Mouse (Mus musculus): ENCODE measurements at regions not wholly inside any gene's neighbourhood (a gene's known extent, or its start where the extent isn't known, plus 50 kb on each side); places are given as distances from the start of the nearest gene placed in this dataset.

DNA sequence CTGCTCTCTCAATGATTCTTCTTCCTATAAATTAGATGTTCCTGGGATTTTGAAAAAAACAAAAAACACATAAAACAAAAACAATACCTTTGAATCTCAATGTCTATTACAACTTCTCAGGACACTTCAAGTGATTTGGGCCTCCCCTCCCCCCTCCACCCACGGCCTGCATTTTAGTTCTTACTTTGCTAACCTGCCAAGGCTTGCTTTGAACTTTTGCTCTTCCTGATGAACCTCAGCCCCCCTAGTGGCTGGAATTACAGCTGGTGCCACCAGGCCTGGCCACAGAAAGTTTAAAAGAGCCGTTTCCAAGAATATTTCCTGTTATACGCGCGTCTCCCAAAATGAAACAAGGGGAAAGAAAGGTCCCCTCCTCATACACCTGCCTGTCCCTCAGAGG, 253.4 kb downstream of the Ajap1 start:
- no peak for DNase-seq (ENCODE audit: extremely low spot score in 1 of 2, low spot score in 1 of 2)

DNA sequence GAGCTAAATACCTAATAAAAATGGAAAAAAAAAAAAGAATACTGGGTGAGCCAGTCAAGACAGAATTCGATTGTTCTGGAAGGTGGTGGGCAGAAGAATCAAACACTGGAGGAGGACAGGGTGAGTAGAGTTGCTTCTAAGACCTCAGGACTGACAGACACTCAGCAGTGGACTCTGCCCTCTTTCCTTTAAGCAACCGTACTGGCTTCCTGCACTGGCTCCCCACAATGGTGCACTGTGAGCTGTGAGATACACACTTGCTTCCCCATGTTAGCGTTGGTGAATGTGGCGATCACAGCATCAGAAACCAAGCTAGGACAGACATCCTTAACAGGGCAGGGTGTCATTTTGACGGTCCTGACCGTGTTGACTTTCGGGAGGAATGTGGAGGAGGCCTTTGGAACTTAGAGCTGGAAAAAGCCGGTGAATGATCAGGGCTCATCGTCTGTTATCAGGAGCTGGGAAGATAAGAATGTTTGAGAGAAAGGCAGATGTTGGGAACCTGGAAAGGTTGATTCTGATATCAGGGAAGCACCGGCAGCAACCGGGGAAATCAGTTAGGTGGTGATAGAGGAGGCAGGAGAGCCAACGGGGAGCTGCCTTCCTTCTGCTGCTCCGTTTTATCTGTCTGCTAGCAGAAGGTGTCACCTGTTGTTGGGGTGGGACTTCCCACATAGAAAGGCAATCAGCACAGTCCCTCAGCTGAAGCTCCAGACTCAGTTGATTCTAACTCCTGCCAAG, 254.8 kb downstream of the Ajap1 start:
- no peak for DNase-seq (ENCODE audit: extremely low spot score in 1 of 2, low spot score in 1 of 2)

DNA sequence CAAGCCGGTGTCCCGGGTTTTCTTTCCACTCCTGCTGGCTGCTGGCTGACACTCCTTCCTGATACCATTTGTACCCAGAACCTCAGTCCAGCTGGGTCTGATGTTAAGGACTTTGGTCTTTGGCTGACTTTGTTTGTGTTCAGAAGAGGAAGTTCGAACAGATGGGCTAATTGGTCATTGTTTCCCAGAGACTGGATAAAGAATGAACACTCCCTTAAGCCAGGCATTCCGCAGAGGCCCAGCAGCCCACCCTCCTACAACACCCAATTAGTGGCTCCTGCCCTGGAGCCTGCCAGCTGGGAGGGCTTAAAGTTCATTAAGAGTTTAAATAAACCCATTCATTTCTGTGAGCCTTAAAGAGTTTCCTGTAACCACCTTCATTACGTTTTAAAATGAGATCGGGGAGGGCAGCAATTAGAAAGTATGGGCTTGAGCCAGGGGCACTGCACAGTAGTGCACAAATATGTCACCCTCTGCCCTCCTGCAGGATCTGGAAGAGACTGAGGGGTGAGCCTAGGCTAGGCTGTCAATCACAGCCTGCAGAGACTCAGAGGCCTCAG, 257.9 kb downstream of the Ajap1 start:
- no peak for DNase-seq (ENCODE audit: extremely low spot score in 1 of 2, low spot score in 1 of 2)

DNA sequence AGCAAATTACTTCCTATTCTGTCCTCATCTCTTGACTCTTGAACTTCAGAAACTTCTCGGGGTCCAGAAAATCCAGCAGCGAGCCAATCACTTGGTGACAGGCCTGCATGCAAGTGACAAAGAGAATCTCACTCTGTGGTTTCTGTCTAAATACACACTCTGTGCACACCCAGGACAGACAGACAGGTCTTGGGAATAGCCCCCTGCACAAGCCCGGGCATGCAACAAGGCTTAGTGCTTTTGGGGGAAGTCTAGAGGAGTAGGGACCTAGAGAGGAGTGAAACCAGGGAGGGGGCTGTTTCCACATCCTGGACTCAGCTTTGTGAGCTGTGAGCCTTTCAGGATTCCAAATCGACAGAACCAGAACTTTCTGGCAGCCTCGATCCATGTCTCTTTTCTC, 259.6 kb downstream of the Ajap1 start:
- no peak for DNase-seq (ENCODE audit: extremely low spot score in 1 of 2, low spot score in 1 of 2)

DNA sequence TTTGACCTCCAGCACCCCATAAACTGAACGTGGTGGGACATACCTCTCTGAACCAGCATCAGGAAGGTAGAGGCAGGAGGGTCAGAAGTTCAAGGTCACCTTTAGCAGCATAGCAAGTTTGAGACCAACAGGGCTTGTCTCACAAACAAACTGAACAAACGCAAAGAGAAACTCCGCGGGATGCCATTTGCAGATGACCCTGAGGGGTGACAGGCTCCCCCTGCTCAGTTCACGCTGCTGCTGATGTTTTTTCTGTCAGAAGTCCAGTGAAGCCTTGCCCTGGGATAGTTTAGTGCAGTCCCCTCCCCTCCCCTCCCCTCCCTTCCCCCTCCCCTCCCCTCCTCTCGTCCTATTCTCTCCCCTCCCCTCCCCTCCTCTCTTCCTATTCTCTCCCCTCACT, 262.1 kb downstream of the Ajap1 start:
- DNase-seq (ENCODE audit: extremely low spot score in 1 of 2, low spot score in 1 of 2) = no peak

DNA sequence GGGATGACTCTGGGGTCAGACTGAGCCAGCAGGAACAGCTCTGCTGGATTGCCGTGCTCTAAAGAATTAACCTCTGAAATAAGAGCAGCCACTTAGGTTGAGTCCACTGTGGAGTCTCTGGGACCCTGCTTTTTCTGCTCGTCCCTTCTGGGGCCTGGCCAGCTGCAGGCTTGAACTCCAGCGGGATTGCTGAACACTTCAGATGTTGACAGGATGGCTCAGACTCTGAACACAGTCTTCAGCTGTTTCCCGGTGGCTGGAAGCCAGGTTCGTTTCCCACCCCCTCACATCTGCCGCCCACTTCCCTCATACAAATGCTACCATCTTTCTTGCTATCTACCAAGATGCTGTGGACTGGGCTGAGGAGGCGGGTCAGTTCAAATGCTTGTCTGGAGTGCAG, 262.5 kb downstream of the Ajap1 start:
- DNase-seq (ENCODE audit: extremely low spot score in 1 of 2, low spot score in 1 of 2) = no peak

DNA sequence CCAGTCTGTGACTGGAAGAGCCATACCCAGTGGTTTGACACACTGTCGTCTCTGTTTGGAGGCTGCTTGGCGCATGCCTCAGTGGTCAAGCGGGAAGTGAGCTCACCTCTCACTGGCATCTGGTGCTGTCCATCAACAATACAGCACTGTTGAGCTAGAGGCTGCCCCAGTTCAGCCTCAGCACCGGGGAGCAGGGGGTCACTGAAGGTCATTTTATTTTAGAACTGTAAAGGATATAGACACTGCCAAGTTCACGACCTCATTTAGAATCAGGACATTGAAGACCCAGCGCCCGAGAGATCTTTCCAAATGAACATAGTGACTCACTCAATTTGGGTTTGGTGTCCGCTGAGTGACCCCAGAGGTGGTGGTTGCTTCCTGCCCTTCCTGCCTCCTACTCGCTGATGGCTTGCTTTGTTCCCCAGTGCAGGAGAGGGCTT, 265.1 kb downstream of the Ajap1 start:
- DNase-seq (ENCODE audit: extremely low spot score in 1 of 2, low spot score in 1 of 2) = no peak

DNA sequence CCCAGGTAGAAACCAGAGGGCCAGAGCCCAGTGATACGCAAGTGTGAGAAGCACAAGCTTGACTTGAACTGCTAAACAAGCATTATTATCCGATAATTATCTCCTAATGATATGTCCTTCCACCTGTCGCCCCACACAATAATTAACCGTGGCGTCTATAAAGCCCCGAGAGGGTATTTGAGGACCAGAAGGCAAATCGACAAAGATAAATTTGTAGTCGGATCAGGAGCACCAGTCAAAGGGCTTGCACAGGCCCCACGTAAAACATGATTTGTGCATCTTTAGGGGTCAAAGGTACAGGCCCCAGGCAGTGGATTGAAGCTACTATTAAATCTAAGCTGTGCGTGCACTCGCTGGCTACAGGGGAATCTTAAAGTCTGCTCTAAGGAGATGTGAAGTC, 270.5 kb downstream of the Ajap1 start:
- DNase-seq (ENCODE audit: extremely low spot score in 1 of 2, low spot score in 1 of 2) = no peak

DNA sequence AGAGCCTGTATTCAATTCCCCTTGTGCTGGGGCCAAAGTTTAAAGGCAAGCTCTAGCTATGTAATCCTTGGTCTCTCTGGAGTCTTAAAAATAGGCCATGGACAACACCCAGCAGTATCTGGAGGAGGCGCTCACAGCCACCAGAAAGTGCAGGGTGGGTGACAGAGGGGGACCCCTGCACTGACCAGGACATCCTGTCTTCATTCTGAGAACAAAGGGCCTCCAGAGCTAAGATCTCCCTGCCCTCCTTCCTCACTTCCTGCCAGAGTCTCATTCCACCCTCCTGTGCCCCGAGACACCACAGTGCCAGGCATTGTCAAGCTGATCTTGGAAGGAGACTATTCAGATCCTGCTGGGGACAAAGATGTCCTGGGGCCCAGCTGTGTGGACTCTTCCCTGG, 273.8 kb downstream of the Ajap1 start:
- DNase-seq (ENCODE audit: extremely low spot score in 1 of 2, low spot score in 1 of 2) = no peak

DNA sequence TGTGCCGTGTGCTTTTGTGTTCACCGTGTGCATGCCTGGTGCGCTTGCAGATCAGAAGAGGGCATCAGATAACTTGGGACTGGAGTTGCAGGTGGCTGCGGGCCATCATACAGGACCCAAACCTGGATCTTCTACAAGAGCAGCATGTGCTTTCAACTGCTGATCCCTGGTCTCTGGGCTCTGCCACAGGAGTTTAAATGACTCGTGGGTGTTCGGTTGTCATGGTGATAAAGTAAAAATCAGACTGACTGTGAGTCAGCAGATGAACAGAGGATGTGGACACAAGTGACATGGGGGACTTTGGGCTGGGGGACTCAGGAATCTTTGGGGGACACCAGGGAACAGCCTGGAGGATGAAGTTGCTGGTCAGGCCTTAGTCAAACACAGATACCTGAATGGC, 274.4 kb downstream of the Ajap1 start:
- no peak for DNase-seq (ENCODE audit: extremely low spot score in 1 of 2, low spot score in 1 of 2)

DNA sequence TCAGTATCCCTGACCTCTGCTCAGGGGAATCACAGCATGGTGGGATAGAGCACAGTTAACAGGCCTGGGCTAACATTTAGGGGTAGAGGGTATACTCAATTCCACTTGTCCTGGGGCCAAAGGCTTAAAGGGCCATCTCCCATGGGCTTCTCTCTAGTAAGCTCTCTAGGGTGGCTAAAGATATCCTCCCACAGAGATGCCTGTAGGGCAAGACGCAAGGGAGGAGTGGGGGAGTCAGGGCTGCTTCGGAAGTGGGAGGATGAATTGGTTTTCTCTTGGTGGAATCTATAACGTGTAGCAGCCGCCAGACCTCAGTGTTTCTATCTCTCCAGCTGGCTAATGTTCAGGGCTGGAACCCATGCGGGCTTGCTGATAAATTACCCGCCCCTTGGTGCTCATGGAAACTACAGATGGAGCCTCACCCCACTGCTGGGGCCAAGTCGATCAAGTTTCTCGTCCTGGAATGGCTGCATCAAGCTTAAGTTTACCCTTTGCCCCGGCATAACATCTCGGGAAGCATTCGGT, 275.0 kb downstream of the Ajap1 start:
- no peak for DNase-seq (ENCODE audit: extremely low spot score in 1 of 2, low spot score in 1 of 2)

DNA sequence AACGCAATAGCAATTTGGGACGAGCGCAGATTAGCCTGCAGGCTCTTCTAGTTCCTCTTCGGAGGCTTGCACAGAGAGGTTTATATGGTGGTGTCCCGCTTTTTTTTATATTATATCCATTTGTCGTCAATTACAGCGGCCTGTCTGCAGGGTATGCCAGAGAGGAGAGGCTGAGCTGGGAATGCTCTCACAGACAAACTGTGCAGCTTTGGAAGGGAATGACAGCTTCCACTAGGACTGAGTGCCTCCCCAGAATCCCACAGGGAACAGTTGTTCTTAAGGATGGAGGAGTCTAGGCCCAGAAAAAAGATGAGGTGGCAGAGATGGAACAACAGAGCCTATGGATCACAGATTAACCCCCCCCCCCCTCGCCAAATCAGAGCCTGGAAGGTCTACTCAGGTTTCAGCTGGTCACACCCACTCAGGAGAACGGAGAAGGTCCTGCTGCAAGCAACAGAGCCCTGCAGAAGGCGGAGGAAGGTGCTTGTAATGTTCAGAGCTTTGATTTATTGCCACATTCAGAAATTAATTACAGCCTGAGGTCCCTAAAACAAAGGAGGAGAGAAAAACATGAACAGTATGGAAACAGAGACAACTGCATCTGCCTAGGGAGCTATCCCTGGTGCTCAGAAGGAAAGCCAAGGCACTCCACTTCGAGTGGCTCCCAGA, 275.7 kb downstream of the Ajap1 start:
- no peak for DNase-seq (ENCODE audit: extremely low spot score in 1 of 2, low spot score in 1 of 2)

DNA sequence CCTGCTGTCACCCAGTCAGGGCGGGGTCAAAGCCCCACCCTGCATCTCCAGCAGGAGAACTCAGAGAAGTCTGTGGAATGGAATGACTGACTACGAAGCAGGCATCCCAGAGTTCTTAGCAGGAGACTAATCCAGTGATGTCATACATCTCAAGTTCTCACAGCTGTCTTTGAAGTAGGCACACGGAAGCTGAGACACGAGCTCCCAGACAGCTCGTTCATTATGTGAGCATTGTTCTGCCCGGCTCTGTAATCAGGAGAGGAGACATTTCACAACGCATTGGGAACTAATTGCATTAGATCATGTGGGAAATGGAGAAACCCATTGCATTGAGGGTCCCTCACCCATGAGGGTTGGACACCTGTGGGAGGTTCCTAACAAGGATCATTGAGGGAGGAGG, 277.8 kb downstream of the Ajap1 start:
- no peak for DNase-seq (ENCODE audit: extremely low spot score in 1 of 2, low spot score in 1 of 2)

DNA sequence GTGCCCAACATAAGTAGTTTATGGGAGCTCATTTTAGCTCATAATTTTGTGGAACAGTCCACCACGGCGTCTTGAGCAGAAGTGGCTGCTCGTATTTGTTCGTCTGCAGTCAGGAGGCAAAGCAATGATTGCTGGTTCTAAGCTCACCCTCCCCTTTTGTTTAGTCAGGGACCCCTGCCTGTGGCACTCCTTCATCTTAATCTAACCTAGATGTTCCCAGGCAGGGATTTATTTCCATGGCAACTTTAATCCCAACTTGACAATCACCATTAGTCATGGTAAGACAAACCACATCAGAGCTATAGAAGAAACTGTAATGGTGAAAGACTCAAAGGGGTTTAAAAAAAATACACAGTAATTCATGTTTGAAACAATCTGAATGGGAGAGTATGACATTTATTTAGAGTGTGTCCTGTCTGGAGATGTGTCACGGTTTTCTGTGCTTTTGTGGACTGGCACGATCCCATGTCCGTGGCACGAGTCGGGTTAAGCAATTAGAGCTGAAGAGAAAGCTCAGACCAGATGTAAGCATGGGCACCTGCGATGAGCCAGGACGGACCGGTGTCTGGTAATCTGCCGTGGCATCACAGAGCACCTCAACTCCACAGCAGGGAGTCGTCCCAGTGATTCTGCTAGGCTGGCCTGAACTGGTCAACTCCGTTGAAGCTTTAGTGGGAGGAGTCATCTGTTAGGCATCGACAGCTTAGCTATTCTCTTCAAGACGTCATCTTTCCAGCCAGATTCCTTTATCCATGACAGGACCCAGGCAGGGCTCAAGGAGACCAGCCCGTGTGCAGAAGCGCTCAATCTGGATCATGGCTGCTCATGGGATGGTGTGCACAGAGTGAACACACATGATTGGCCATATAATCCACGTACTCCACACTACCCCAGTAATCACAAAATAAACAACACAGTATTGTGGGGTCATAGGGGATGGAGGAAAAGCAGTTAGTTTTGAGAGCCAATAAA, 281.5 kb downstream of the Ajap1 start:
- no peak for DNase-seq (ENCODE audit: extremely low spot score in 1 of 2, low spot score in 1 of 2)

DNA sequence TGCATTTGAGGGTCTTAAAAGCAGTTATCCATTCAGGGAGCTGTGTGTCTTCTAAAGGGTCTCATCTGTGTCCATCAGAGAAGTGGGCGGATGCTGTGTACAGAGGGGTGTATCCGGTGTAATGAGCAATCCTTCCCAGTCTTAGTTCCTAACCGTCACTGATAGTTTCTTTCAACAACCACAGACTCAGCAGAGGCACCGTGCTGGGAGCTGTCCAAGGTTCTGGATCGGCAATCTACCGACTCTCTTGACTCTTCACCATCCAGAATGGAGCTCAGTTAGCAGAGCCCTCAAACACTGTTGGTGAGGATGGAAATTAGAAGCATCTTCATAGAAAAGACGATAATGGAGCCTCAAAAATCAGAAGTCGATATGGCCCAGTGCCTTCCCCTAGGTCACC, 293.1 kb downstream of the Ajap1 start:
- peak in 1 of 2 experiments; percentile 30 for DNase-seq (ENCODE audit: extremely low spot score in 1 of 2, low spot score in 1 of 2)

DNA sequence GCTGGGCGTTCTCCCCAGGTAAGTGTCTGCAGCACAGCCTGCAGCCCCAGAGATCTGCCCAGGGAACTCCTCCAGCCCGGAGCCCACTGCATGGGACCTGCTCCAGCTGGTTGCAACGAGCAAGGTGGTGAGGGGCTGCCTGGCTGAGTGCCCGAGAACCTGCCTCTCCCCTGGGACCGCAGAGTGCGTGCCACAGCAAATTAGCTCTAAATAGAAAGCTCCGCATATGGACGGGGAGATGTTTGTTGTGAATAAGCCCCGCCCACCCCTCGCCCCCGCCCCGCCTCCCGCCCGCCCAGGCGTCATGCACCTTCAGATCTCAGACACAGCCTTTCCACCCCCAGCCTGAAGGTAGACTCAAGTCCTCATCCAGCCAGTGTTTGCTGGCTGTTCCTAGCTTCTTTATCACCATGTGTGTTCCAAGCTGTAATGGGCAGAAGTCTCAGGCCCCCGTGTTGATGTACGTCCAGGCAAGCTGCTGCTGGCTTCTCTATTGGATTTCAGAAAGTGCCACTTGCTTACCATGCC, 294.0 kb downstream of the Ajap1 start:
- DNase-seq (ENCODE audit: extremely low spot score in 1 of 2, low spot score in 1 of 2) = no peak

DNA sequence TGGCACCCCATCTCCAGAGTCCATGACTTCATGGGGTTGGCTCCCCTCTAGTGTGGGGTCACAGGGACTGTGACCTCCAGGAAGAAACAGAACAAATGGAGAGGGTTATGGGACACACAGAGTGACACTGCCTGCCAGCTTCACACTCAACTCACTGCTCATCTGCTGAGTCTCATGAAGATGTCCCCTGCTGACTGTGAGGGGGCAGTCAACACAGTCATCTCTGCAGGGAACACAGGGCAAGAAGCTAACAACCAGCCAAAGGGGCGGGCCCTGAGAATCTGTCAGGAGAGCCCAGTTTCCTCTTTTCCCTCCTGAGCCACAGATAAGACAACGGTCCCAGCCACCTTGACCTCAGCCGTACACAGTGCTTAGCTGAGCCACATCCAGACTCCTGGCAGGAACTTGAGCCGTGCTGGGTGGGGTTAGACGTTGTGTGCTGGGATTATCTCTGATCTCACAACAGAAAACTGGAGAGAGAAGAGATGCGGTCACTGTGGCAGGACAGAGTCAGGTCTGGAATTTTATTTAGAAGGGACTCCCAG, 294.6 kb downstream of the Ajap1 start:
- no peak for DNase-seq (ENCODE audit: extremely low spot score in 1 of 2, low spot score in 1 of 2)

DNA sequence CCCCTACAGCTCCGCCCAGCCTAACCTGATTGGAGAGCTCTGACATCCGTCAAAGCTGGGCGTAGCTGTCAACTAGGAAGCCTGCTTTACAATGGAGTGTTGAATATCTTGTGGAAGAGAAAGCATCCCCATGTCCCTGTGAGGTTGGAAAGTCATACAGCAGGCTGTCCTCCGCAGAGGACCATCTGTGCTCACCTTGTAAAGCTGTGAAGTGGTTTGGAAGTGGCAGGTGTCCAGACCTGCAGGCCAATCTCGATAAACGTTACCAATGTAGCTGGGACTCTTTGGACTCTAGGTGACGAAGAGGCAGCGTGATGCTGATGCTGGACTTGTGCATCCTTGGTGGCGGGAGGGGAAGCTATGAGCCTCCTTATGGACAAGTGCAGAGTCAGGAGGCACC, 305.1 kb downstream of the Ajap1 start:
- DNase-seq (ENCODE audit: extremely low spot score in 1 of 2, low spot score in 1 of 2) = no peak

DNA sequence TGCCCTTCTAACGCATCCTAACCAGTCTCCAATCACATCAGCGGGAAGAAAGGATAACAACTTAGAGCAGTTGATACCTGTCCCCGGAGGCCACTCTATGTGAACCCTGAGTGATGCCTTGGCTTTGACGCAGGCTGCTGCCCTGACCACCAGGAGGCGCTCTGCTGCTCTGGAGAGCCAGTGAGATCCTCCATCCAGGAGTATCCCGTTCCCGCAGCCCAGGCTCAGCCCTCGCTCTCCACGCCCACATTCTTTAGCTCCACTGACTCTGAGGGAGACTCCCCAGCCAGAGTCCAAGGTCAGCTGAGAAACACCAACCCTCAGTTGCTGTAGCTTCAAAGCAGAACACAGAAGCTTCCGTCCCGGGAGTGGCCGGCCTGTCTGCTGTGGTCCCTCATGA, 307.0 kb downstream of the Ajap1 start:
- DNase-seq (ENCODE audit: extremely low spot score in 1 of 2, low spot score in 1 of 2) = peak in 1 of 2 experiments; percentile 62

DNA sequence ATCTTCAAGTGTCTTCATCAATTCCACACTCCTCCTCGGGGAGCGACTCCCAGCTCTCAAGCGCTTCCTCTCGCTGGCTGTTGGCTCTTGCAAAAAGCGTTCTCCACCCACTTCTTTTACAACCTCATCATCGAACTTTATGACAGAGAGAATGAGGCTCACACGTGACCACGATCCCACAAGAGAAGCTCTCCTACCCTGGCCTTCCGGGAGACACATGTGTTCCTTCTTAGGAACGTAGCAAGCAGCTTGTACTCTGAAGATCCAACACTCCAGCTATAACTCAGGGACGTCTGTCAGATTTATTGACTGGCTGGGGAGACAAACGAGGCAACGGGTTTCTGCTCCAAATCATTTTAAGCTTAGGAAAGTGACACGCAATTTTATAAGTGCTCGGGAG, 307.5 kb downstream of the Ajap1 start:
- DNase-seq (ENCODE audit: extremely low spot score in 1 of 2, low spot score in 1 of 2) = no peak
